Mouse (Mus musculus) brain, embryonic 18.5 days (tissue): ENCODE measurements around the gene Coq9.

Source experiments
- DNase-seq: peaks from one replicate; pipeline ENCODE4 v3.0.0-alpha.2; 2012; ENCODE audit warnings: low read depth, low spot score

Coq9 gene

GRCm38 (mm10) chr8:94870003-94870402 lies 31.9 kb downstream of the Coq9 start:
- DNase-seq: no peak

- no peak for DNase-seq
These were observed 32.5 kb downstream of the Coq9 start for GRCm38 (mm10) chr8:94870474-94871107.

DNA sequence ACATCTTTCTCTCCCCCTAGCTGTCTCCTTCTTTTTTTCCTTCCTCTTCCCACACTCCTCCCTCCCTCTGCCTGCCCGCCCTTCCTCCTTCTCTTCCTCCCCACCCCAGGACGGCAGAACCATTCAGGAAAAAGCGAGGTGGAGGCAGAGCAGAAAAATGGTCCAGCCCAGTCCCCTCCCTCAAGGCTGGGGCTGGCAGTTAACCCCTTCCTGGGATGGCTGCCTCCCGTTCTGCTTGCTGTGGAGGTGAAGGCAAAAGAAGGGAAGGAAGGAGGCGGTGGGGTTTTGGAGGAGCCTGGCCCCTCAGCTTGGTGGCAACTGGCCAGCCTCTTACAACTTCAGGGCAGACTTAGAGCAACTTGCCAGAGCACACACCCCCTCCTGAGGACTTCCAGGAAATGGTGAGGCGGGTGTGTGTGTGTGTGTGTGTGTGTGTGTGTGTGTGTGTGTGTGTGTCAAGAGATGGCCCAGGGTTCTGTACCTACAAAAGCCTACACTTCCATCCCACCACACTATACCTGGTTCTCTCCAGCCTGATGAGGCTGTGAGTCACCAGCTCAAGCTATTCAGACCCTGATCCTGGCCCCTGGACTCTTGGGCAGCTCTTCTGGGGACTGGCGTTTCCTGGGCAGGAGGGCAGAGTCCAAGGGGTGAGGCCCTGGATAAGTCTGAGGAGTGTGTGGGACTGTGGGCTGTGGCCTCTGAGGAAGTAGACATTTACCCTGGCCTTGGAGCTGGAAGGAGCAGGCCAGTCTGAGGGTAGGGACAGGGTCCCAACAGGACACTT lies 33.2 kb downstream of the Coq9 start:
- DNase-seq: peak; percentile 89

- no peak for DNase-seq
These were observed 34.0 kb downstream of the Coq9 start for GRCm38 (mm10) chr8:94872156-94872555.

- no peak for DNase-seq
These were observed 34.5 kb downstream of the Coq9 start for GRCm38 (mm10) chr8:94872576-94872975.

DNA sequence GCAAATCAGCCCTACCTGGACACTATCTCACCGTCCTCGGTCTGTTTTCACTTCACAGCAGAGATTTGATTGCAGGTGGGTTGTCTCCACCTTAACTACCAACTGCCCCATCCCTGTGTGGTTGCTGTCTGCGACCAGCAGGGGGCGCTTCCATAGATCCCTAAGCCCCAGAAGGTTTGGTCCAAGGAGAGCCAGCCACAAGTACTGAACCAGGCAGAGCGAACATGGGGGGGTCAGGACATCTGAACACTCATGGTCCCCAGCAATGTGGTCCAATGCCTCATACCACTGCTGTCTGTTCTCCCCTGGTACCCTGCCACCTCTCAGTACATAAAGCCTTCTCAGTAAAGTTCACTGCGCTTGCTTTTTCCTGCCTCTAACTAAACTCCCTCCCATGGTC lies 36.2 kb downstream of the Coq9 start:
- no peak for DNase-seq

GRCm38 (mm10) chr8:94875096-94875870 lies 37.2 kb downstream of the Coq9 start:
- DNase-seq: no peak

GRCm38 (mm10) chr8:94875871-94876150 lies 37.7 kb downstream of the Coq9 start:
- no peak for DNase-seq

DNA sequence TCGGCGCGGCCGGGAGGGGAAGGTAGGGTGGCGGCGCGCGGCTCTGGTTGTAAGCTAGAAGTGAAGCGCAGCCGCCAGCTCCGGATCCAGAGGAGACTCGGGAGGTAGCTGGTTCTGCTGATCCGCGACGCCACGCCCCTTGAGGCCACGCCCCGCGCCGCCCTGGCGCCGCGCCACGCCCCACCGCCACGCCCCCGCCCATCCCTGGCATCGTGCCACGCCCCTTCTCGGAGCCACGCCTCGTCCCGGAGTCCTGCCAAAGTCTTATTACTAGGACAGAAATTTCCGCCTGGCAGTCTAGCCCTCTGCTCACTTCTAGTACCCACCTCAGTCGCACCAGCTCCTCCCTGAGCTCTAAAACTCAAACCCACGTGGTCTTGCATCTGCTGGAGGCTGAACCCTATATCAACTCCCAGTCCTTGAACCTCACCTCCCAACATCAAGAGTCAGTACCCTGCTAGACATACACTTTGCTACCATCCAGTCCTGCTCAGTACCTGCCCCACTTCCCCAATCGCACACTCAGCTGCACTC lies 38.1 kb downstream of the Coq9 start, which contains the start of gene Dok4:
Gene Dok4, minus strand, starts transcription at position 134 of the 534 bp plus-strand sequence.
- DNase-seq: no peak

DNA sequence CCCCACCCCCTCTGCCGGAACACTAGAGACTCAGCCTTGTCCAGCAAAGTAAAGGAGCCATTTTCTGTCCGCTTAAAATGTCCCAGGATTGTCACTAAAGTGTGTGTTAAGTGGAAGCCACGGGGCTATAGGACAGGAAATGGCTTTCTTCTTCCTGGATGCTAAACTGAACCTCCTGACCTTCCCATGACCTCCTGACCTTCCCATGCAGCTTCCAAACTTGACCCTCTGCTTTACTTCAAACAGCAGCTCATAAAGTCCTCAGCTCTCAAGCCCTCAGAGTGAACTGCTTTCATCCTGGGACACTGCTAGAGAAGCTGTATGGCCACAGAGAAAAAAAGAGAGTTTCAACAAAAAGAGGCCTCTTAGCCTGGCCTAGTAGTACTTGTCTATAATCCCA lies 38.7 kb downstream of the Coq9 start:
- no peak for DNase-seq

GRCm38 (mm10) chr8:94880742-94881141 lies 42.6 kb downstream of the Coq9 start:
- DNase-seq: no peak

- DNase-seq: no peak
These were observed 50.4 kb downstream of the Coq9 start for GRCm38 (mm10) chr8:94888383-94889036.

DNA sequence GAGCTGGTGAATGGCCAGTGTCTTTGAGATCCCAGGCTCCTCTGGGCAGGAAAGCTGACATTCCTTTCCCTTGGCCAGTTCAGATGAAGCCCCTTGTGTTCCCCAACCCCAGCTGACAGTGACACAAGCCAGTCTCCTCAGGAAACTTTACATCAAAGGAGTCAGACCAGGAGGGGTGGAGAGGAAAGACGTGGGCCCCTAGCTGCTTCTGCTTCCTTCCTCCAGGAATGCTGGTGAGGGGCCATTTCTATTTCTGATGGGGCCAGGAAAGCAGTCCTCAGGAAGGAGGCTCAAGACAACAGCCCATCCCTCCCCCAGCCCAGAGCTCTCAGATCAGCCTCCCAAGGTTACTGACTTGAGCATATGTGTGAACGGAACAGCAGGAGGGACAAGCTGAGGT lies 54.8 kb downstream of the Coq9 start:
- DNase-seq: no peak

- DNase-seq: no peak
These were observed 61.1 kb downstream of the Coq9 start for GRCm38 (mm10) chr8:94899262-94899661.

GRCm38 (mm10) chr8:94900617-94901016 lies 62.5 kb downstream of the Coq9 start:
- DNase-seq: no peak

- no peak for DNase-seq
These were observed 62.9 kb downstream of the Coq9 start for GRCm38 (mm10) chr8:94901031-94901430.

DNA sequence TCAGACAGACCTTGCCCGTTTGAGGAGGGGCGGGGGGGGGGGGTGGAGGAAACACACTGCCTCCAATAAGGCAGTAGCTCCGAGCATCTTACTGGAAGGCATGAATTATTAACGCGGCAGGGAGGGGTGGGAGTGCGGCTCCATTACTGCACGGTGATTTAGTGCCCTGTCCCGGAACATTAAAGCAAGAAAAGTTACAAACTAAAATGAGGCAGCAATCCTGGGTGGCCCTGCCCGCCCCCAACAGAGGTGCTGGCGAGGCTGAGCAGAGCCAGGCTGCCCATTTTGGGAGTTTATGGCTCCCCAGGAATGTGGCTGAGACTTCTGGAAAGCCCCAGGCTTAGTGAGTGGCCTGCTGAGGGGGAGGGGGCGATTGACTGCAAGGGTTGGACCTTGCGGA lies 65.6 kb downstream of the Coq9 start:
- no peak for DNase-seq
